Mouse (Mus musculus): ENCODE data around the gene Treh.

Treh gene

DNA sequence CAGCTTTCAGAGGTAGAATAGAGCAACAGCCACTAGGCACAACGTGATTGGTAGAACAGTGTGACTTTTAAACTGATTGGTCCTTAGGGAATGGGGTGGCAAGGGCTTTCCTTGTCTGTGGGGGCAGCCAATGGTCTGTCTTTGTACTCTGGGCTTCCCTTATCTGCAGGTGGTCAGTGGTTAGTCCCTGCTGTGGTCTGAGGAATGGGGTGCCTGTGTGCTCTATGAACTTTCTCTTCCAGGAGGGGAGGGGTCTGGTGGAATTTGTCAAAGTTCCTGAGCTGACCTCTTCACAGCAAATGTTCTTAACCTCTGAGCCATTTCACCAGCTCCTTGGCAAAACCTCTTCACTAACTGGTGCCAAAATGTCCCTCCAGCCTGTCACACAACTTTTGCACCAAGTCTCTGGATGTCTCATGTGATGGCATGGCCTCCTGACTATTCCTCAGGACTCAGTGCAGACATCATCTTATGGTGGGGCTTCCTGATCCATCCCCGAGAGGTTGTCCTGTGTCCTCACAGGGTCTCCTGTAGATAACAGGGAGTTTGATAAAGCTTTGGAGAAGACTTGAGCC is 655 bp upstream of the Treh start:
- no peak for ATAC-seq (ENCODE audit: insufficient number of reproducible peaks, low FRiP score, low TSS enrichment)

DNA sequence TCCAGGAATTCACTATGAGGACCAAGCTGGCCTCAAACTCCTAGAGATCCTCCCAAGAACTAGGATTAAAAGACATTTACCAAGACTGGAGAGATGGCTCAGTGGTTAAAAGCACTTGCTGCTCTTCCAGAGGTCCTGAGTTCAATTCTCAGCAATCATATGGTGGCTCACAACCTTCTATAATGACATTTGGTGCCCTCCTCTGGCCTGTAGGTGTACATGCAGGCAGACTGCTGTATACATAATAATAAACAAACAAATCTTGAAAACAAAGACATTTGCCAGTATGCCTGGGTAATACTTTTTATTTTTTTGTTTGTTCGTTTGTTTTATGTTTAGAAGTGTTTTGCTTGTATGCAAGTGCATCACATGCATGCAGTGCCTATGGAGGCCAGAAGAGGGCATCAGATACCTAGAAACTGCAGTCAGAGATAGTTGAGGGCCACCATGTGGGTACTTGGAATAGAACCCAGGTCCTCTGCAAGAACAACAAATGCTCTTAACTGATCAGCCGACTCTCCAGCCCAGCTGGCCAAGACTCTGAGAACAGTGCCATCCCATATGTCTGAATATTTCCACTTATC is 5.3 kb downstream of the Treh start:
- ATAC-seq (ENCODE audit: insufficient number of reproducible peaks, low FRiP score, low TSS enrichment): no peak

DNA sequence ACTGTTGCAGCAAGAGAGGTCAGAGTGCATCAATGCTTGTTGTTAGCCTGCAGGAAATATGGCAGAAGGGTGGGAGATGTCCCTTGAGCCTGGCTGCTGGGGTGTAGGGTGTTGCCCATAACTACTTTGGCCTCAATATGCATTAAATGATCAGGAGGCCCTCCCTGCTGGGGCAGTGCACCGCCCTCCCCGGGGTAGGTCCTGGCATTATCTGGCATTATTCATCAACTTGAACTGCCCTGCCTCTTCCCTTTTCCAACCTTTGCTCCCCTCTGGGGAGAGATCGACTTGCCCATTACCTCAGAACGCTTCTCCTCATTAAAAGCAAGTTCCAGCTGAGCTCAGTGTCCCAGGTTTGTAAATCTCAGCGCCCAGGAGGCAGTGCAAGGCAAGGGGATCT is 6.5 kb downstream of the Treh start:
- no peak for ATAC-seq (ENCODE audit: insufficient number of reproducible peaks, low FRiP score, low TSS enrichment)

DNA sequence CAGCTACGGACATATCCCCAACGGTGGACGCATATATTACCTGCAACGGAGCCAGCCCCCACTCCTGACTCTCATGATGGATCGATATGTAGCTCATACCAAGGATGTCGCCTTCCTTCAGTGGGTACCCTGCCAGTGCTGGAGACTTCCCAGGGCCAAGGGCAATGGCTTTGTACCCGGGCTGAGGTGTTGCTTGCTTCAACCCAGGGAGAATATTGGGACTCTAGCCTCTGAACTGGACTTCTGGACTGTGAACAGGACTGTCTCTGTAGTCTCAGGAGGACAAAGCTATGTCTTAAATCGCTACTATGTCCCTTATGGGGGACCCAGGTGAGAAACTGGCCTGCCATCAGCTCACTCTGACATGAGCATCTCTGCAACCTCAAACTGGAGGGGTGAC is 10.0 kb downstream of the Treh start:
- no peak for ATAC-seq (ENCODE audit: insufficient number of reproducible peaks, low FRiP score, low TSS enrichment)

DNA sequence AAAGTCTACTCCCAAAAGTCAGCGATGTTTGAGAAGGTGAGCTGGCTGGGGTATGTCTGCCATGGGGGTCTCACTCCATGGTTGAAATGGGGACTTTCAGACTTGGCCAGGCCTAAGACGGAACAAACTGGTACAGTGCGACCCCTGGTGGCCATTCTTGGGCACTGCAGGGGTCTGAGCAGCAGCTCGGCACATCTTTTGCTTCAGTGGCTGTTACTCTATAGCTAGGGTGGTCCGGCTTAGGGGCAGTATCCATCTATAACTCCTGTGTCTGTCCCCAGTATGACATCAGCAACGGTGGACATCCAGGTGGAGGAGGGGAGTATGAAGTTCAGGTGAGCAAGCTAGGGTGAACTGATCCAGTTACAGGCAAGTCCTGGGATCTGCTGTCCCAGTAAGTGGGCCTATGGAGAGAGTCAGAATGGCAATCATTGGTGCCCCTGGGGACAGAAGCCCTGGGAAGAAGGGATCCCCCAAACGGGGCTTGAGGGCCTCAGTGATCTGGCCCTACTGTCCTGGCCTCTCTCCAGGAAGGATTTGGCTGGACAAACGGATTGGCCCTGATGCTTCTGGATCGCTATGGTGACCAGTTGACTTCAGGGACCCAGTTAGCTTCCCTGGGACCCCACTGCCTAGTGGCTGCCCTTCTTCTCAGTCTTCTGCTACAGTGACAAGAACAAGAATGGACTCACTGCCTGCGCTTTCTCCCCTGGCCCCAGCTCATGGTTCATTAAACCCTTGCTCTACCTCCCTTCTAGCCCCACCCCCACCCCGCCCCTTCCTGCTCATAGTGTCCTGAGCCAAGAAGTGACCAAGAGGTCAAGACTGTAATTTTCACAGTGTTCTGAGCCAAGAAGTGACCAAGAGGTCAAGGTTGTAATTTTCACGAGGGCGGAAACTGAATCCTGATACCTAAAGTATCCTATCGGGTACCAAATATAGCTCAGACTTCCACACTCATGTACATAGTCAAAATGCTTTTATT is 12.6 kb downstream of the Treh start:
- ATAC-seq (ENCODE audit: insufficient number of reproducible peaks, low FRiP score, low TSS enrichment): peak; percentile 15; the same call in 1 of the 2 replicates

DNA sequence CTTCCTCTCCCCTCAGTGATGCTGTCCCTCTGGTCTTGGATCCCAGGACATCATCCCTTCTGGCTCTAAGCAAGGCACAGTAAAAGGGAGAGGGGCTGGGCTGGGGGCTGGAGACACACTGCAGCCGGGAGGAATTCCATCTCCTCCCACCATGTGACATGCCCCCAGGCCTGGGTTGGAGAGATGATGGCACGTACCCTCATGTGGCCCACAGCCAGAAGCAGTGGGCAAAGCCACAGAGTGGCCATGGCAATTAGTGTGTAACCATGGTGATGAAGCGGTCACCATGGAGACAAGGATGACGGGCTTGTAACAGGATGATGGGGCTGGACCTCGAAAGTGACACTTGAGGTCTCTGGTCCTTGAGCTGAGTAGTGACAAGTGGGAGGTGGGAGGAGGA is 13.6 kb downstream of the Treh start:
- ATAC-seq (ENCODE audit: insufficient number of reproducible peaks, low FRiP score, low TSS enrichment): no peak

DNA sequence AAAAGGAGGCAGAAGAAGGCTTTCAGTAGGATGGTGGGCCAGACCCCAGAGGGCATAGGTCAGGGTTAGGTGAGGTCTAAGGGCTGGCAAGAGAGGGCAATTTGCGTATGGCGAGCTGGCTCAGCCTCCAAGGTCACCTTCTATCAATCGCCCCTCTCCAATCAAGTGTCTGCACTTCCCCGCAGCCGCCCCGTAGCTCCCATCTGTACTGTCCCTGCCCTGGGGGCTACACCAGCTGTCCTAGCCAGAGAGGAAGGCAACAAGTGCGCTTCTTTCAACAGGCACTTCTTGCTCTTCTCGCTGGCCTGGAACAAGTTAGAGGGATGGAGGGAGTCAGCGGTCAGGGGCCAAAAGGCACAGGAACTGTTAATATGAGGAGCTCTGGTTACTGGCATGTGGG is 15.0 kb downstream of the Treh start:
- no peak for ATAC-seq (ENCODE audit: insufficient number of reproducible peaks, low FRiP score, low TSS enrichment)

DNA sequence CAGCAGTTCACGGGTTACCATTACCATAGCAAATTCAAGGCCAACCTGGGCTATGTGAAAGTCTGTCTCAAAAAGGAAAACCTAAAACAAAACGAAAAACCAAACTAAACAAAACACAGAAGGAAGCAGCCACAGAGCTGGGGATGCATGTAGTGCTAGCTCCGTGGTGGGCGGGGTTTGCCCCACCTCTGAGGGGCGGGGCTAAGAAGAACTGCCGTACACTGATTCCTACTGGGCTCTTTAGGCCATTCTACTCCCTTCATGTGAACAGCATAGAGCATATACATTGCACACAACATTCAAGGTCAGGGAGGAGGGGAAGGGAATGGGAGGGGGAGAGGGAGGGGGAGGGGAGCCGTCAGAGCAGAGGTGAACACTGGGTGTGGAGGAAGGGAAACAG is 17.6 kb downstream of the Treh start:
- no peak for ATAC-seq (ENCODE audit: insufficient number of reproducible peaks, low FRiP score, low TSS enrichment)

DNA sequence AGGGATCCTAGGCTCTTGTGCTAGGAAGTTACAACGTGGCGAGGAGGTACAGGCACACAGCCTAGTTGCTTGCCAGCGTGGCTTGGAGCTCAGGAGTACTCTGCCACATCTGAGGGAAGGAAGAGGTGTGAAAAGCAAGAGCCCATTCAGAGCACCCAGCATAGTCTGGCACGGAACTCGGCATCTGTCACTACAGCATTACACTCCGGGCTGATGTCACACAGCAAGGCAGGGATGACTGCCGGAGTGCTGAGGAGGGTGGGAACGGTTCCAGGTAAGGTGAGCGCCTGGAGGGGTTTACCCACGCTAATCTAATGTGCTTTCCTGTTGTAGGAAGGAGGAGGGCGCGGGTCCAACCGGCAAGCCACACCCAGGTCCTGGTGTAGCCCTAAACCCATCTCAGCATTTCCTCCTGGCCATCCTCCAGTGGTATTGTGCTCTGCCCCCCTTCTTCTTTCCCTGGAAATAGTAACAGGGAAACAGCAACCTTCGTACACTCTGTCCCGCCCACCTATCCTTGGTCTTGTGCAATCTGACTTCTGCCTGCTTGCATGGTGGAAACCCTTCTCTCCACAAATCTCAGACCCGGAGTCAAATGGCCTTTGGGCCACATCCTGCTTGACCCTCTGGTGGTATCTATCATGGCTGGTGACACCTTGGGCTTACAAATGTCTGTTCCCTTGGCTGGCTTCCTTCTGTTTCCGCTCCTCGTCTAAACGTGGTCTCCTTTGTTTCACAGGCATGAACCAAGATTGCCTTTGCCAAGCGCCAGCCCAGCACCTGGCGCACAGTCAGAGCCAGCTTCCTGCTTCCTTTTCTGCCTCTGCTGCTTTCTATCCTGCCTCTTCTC is 18.9 kb downstream of the Treh start:
- ATAC-seq (ENCODE audit: insufficient number of reproducible peaks, low FRiP score, low TSS enrichment): peak; percentile 65; the same call in 1 of the 2 replicates

DNA sequence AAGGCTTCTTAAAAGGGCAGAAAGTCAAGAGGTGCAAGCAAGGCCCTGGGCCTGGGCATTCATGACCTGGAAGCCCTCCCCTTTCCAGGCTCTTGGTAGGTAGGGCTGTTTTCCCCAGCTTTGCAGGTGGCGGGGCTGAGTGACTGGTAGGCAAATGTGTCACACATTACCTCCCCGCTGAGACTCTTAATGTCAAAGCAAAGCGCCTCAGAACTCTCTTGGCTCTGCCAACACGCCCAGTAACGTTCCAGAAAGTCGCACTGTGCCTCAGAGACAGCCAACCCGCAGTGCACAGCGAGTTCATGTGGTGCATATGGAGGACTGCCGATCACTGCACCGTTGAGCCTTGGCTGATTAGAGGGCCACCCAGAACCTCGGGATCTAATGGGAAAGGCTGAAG is 20.0 kb downstream of the Treh start:
- ATAC-seq (ENCODE audit: insufficient number of reproducible peaks, low FRiP score, low TSS enrichment): peak; percentile 38; the same call in 1 of the 2 replicates

DNA sequence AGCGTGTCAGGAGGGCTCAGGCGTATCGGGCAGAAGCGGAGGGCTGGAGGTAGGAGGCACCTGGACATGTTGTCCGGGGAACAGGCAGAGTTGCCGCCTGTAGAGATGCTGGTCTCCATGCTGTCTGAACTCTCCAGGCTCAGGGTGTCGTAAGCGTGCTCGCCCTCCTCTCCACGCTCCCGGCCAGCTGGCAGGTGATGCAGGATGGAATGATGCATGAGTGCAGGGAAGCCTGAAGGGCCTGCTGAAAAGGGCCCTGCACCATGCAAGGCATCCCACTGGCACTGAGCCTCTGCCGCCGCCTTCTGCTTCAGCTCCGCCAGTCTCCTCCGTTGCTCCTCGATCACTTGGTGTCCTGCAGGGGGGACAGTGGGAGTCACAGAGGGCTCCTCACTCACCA is 24.8 kb downstream of the Treh start:
- ATAC-seq (ENCODE audit: insufficient number of reproducible peaks, low FRiP score, low TSS enrichment): no peak

DNA sequence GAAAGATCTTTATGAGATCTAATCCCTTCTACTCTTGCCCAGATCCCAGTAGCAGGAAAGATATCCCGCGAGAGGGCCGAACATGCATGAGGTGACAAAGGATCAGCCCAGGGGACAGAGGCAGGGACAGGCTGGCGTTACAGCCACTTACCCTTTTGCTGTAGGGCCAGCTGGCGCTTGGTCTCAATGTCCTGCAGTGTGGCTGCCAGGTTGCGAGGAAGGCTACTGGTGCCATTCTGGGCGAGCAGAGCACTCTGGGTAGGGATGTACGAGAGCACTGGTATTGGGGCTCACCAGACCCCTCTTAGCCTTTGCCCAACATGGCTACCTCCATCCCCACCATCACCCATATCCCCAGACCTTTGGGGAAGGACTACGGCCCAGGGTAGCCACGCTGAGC is 26.2 kb downstream of the Treh start:
- no peak for ATAC-seq (ENCODE audit: insufficient number of reproducible peaks, low FRiP score, low TSS enrichment)

DNA sequence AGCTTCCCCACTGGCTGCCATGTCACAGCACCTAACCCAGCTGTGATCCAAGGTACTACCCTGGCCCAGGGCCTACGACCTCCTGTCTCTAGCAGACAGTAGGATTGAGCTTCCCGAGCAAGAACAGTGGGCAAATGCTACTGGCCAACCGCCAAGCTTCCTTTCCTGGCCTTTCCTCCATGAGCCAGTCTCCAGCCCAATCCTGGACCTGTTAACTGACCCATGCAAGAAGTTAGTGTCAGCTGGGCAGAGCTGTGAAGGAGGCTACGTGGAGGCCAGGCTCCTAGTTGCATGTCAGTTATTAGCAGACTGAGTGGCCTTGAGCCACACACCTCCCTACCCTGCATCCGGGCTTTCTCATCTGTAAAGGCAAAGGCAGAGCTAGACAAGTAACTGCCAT is 26.7 kb downstream of the Treh start:
- ATAC-seq (ENCODE audit: insufficient number of reproducible peaks, low FRiP score, low TSS enrichment): no peak

DNA sequence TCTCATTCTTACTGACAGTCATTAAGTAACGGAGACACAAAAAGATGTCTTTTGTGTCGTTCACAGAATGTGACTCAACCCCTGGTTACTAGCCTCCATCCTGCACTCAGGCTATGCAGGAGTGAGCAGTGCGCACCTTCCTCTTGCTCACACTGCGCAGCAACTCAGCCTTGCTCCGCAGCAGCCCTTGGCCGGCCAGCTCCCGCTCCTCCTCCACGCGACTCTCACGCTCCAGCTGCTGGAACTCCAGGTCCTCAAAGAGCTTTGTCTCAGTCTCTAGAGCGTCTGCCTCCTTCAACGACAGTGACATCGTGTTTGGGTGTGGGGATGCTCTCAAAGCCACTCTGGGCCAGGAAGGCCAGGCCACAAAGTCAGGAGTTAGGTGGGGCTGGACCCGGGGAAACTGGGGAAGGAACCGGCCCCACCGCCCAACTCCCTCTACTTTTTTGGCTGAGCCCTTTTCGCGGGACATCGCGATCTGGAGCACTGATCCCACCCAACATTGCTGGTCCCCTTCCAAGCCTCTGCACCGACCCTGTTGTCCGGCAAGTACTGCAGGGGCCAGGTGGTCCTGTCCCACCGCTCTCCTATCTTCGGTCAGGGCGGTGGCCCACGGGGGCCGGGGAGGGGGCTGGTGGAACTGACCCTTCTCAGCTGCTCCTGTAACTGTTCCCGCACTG is 34.9 kb downstream of the Treh start:
- ATAC-seq (ENCODE audit: insufficient number of reproducible peaks, low FRiP score, low TSS enrichment): no peak

DNA sequence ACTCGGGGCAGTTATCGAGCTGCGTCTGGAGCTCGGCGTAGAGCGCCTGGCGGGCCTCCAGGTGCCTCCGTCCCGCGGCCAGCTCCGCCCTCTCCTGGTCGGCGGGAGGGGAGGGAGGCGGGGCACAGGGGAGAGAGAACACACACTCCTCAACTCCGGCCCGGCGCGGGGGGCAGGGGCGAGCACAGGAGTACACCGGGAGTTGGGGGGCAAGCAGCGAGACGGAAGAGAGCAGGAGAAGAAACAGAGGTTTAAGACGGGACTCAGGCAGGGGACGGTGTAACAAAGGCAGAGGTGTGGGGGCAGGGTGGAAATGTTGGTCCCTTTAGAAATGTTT is 35.4 kb downstream of the Treh start:
- no peak for ATAC-seq (ENCODE audit: insufficient number of reproducible peaks, low FRiP score, low TSS enrichment)

DNA sequence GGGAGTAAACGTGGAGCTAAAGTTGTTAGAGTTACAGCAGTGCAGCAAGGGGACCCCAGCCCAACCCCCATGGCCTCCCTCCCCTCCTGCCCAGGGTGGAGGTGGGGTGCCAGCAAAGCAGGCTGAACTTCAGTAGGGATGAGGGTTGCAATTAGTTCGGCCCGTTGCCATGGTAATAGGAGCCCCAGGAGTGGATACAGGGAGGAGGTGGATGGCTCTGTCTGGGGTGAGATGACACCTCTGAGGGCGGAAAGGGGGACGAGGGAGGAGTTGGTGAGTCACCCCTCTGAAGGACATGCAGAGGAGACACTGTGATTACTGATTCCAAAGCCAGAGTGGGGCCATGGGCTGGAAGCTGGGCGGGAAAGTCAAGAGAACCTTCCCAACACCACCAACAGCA is 35.9 kb downstream of the Treh start:
- no peak for ATAC-seq (ENCODE audit: insufficient number of reproducible peaks, low FRiP score, low TSS enrichment)

DNA sequence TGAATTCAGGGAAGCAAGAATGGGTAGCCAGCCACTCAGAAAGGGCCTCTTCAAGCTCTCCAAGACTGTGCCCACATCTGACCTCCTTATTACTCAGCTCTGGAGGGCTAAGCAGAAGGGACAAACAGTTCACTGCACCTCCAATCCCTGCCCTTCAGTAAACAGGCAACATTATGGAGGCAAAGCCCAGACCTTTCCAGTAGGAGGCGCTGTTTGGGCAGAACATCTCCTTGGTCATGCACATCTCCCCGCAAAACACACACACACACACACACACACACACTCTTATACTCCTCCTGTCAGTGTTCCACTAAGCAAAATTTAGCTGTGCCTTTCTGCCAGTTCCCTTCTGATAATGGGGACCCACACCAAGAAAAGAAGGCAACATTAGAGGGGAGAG is 36.6 kb downstream of the Treh start:
- ATAC-seq (ENCODE audit: insufficient number of reproducible peaks, low FRiP score, low TSS enrichment): no peak

DNA sequence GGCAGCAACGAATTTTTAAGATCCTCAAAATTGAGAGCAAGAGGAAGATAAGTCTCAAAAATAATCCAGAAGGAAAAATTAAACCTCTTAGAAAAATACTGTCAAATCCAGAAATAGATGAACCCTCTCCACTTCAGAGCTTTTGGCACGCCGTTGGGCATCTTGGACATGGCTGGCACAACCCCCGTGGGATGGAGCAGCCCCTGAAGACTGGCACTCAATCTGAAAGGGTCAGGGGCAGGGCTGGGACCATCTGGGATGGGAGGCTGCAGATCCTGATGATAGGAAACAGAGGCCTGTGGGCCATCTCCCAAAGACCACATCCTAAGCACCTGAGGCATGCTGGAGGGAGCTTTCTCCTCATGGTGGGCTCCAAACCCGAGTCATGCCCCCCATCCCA is 37.2 kb downstream of the Treh start:
- no peak for ATAC-seq (ENCODE audit: insufficient number of reproducible peaks, low FRiP score, low TSS enrichment)

DNA sequence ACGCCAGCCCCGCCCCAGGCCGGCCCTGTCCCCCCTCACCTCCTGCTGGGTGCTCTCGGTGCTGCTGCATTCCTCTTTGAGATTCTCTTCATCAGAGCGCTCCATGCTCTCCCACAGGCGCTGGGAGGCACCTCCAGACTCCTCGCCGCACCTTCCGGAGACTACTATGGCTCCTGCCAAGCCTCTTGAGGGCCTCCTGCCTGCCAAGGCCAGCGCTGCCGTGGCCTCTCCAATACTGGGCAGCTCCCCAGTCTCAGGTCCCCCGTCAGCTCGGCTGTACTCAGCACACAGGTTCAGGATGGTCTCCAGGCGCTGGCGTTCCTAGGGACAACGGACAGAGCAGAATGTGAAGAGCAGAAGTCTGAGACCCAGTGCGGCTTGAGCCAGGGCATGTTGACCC is 38.6 kb downstream of the Treh start:
- no peak for ATAC-seq (ENCODE audit: insufficient number of reproducible peaks, low FRiP score, low TSS enrichment)

DNA sequence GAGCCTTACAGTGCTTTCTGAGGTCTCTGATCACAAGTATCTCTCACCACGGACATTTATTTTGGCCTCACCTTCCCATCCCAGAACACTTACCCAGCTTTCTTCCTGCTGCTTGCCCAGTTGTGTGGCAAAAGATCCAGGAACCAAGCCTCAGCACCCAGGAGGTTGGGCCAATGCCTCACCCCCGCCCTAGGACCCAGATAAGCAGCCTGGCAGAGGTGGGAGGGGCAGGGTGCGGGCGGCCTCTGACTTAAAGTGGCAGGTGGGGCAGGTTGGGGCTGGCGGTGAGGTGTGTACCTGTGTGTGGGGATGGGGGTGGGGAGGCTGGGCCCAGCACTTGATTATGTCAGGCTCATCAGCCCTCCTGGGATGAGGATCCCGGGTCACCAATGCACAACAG is 40.0 kb downstream of the Treh start:
- ATAC-seq (ENCODE audit: insufficient number of reproducible peaks, low FRiP score, low TSS enrichment): no peak

All from cerebellum, adult (tissue).